In the genomic region with DNA sequence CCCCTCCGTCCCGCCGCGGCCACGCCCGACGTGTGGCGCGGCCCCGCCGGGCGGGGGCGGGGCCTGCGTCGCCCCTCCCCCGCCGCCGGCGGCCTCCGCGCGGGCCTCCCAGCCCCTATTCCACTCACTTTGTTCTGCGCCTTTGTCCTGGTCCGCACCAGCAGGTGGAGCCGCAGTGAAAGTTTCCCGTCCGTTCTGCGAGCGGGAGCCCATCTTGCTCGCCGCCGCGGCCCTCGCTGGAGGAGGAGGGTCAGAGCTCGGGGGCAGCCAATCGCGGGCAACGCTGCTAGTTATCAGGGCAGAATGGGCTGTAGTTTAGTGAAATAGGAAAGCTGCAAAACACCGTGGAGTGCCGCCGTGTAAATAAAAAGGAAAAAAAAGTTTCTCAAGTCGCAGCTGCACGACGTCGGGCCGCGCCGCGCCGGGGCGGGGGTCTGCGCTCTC, we compare ENCODE assay signal across 8 mouse cellular contexts. TPM values are rescaled to one million over a fixed set of nuclear protein-coding genes. Genes with fewer than 3 reads are reported as not detected.
DNase-seq lines count a peak whose midpoint lies in the region; ATAC-seq lines count a peak whose summit lies in the region.

A gene (plus strand): TSS at position 81 of the 444 bp plus-strand sequence.

- no peaks in the 10 kb centered on the region for H3K27me3 ChIP-seq in hindbrain, embryonic 11.5 days (ENCODE audit: control insufficient read depth, insufficient read depth, low read length)

- peak within 1 kb of the TSS; percentile 93 for H3K4me3 ChIP-seq in hindbrain, embryonic 11.5 days (ENCODE audit: low read depth, low read length)

- ATAC-seq in hindbrain, embryonic 11.5 days (ENCODE audit: low FRiP score) = peak; percentile 97

- no peaks in the 10 kb centered on the region for H3K4me1 ChIP-seq in hindbrain, embryonic 11.5 days (replicated peaks; ENCODE audit: control insufficient read depth, insufficient read depth, low read length)

- no peaks in the 10 kb centered on the region for H3K36me3 ChIP-seq in hindbrain, embryonic 11.5 days (ENCODE audit: control insufficient read depth, insufficient read depth, low read length)

- peak; percentile 98 for DNase-seq in Muller cell, postnatal 12 days (ENCODE audit: inconsistent ontology term)
- peak; percentile 98 for DNase-seq in cerebellum, adult 9-11 months
- DNase-seq in frontal cortex, adult 2 months (ENCODE audit: extremely low spot score in 1 of 2, low spot score in 1 of 2) = peak; percentile 93 to 97
- peak; percentile 93 for DNase-seq in hindbrain, embryonic 11.5 days (ENCODE audit: low spot score)
- DNase-seq in layer of hippocampus, postnatal 10 days (ENCODE audit: low spot score in 2 of 2) = peak; percentile 96 to 97
- peak; percentile 99 for DNase-seq in lung, postnatal 10 days
- DNase-seq in ovary, postnatal 36 days (ENCODE audit: low spot score) = peak; percentile 98
- peak; percentile 97 for DNase-seq in thymus, postnatal 25 days

- no peaks in the 10 kb centered on the region for H3K9me3 ChIP-seq in hindbrain, embryonic 11.5 days (ENCODE audit: control insufficient read depth, low read length)

- under 1% methylated on average over 48 of the region's 52 CpGs for WGBS in hindbrain, embryonic 11.5 days

- H3K27ac ChIP-seq in hindbrain, embryonic 11.5 days (ENCODE audit: low read depth, low read length) = peak within 1 kb of the TSS; percentile 98

- peak within 1 kb of the TSS; percentile 97 for H3K9ac ChIP-seq in hindbrain, embryonic 11.5 days (ENCODE audit: low read depth, low read length)

- H3K4me2 ChIP-seq in hindbrain, embryonic 11.5 days (replicated peaks; ENCODE audit: low read depth, low read length) = peak within 1 kb of the TSS; percentile 57

RNA-seq across cellular contexts. Expression of the gene that starts here (rescaled TPM):
- polyA plus RNA-seq in frontal cortex, adult 2 months (2012; rRNA removed) = 16.0 and 20.1 TPM in 2 replicates
- polyA plus RNA-seq in hindbrain, embryonic 11.5 days (2014; fragmentation: Nextera tagmentation; extraction: Ambion mirVana) = 165 and 167 TPM in 2 replicates
- total RNA-seq in layer of hippocampus, postnatal 10 days (2021) = 10 to 100 TPM; 26.5 to 27.5 TPM

Comparison
In these comparisons a context has a peak if more than half of its experiments do, and no peak if none do; other contexts are left out.
1. Peak in every context shown above with its lines: DNase-seq, ATAC-seq, H3K4me3 ChIP-seq and H3K27ac ChIP-seq.